Mouse (Mus musculus) urinary bladder, postnatal 10 days (tissue): ENCODE data around the gene Prss21.

ENCODE experiments used
- DNase-seq: peaks from one replicate; pipeline ENCODE4 v3.0.0; 2022; ENCODE audit warnings: low spot score

The Prss21 gene

DNA sequence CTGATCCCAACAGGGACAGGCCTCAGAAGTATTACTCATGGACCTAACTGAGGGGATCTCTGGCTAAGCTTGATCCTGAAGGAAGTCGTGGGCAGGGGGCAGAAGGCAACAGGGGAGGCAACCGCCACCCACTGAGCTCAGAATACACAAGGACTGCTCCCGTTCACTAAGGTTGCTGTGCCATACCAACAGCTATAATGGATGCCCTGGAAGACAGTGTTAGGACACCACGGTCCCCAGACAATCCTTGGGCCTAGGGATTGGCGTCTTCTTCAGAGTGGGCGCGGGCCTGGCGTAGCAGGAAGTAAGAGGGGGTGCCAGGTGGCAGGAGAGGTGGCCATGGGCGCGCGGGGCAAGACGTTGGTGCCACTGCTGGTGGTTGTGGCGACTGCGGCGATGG lies at the start of gene Prss21:
TSS of gene Prss21 (plus strand) at position 301 of the 400 bp plus-strand sequence.
- DNase-seq: no peak

DNA sequence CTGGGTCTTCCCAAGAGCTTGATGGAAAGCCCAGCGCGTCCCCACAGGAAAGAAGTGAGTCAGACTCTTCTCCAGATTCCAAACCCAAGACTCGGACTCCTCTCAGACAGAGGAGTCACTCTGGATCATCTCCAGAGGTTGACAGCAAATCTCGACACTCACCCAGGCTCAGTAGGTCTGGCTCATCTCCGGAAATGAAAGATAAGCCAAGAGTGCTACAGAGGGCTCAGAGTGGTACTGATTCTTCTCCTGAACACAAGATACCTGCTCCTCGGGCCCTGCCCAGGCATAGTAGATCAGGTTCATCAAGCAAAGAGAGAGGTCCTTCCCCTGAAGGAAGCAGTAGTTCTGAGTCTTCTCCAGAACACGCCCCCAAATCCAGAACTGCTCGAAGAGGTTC lies 49.3 kb upstream of the Prss21 start:
- no peak for DNase-seq

DNA sequence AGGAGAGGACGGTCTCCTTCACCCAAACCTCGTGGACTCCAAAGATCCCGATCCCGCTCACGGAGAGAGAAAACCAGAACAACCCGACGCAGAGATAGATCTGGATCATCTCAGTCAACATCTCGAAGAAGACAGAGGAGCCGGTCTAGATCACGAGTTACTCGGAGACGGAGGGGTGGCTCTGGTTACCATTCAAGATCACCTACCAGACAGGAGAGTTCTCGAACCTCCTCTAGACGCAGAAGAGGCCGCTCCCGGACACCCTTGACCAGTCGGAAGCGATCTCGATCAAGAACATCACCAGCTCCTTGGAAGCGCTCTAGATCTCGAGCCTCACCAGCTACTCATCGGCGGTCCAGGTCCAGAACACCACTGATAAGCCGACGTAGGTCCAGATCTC lies 48.6 kb upstream of the Prss21 start:
- no peak for DNase-seq

DNA sequence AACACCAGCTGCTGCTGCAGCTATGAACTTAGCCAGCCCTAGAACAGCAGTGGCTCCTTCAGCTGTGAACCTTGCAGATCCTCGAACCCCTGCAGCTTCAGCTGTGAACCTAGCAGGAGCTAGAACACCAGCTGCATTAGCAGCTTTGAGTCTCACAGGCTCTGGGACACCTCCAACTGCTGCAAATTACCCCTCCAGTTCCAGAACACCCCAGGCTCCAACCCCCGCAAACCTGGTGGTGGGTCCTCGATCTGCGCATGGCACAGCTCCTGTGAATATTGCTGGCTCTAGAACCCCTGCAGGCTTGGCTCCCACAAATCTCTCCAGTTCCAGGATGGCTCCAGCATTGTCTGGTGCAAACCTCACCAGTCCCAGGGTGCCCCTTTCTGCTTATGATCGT lies 47.1 kb upstream of the Prss21 start:
- DNase-seq: no peak

DNA sequence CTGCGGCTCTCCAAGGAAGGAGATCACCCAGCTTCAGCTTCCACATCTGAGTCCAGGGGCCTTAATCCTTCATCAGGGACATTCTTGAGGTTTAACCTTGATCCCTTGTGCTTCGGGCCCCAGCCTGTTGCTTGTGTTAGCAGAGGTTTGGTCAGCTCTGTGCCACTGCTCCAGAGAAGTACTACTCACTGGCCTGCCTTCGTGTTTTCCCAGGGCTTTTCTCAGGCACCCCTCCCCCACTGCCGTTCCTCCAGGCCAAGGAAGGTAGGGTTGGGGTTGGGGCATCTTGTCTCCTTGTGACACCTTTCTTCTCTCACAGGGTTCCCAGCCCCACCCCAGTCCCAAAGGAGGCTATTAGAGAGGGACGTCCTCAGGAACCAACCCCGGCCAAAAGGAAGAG lies 45.8 kb upstream of the Prss21 start:
- no peak for DNase-seq

- no peak for DNase-seq
Measured at GRCm38 (mm10) chr17:23823018-23823417, 44.8 kb upstream of the Prss21 start.

DNA sequence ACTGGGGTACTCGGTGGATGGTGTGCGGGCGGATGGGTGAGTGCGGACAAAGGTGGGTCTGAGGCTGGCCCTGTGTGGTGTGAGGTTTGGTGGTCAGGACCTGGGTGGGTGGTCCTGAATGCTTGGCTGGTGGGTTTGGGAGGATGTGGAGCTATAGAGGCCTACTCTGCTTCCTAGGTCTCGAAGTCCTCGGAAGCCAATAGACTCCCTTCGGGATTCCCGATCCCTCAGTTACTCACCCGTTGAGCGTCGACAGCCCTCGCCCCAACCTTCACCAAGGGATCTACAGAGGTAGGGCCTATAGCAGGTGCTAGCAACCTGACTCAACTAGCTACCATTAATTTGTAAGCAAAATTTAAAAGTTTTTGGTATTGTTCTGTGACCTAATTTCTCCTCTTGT lies 44.2 kb upstream of the Prss21 start:
- no peak for DNase-seq

- no peak for DNase-seq
Measured at GRCm38 (mm10) chr17:23825591-23825990, 42.3 kb upstream of the Prss21 start.

DNA sequence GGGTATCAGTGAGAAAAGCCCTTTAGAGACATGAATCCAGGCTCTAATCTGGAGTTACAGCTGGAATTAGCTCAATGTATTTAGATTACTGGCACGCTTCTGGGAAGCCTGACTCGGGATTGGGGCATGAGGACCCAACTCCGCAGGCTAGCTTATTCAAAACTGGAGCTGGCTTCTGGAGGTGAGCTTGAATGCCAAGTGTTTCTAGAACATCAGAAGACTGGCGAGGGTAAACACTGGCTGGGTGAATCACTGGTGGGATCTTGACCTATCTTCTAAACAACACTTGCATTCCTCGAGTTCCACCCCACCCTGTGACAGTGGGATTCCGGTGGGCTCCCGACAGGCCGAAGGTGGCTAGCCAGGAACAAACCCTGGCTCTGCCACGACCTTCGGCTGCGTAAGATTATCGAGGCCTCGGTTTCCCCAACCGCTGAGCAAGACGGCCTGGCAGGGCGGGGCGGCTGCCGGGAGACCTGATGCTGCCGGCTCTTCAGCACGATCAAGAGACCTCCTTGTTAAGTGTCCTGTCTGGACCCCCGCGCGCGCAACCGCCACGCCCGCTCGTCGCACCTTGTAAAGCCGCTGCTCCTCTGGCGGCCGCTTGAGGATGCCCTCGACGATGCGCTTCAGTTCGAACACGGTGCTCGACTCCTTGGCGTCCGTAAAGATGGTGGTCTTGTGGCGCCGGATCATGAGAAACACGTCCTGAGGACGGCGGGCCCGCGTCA lies 39.4 kb upstream of the Prss21 start:
- no peak for DNase-seq

- DNase-seq: no peak
Measured at GRCm38 (mm10) chr17:23829064-23829619, 38.7 kb upstream of the Prss21 start, which contains the start of gene Elob. TSS of gene Elob (minus strand) at chr17:23829136.

- no peak for DNase-seq
Measured at GRCm38 (mm10) chr17:23831201-23831600, 36.7 kb upstream of the Prss21 start.

- DNase-seq: no peak
Measured at GRCm38 (mm10) chr17:23836006-23836575, 31.8 kb upstream of the Prss21 start, which contains the start of gene Prss33. TSS of gene Prss33 (minus strand) at chr17:23836056.

DNA sequence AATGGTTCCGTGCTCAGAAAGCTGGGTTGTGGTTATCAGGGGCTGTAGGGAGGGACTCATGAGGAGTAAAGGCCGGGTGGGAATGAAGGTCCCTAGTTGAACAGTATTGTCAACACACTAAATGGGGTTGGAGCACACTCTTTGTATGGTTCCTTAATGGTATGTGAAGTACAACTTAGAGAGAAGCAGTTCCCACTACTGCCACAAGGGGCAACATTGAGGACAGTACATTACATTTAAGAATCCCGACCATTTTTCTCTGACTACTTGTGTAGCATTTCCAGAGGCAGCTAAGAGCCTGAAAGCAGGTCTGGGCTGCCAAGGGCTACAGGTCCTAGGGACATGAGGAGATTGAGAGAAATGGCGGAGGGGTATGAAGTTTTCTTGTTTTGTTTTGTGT lies 26.7 kb upstream of the Prss21 start:
- no peak for DNase-seq

- no peak for DNase-seq
Measured at GRCm38 (mm10) chr17:23843141-23843811, 24.6 kb upstream of the Prss21 start.

DNA sequence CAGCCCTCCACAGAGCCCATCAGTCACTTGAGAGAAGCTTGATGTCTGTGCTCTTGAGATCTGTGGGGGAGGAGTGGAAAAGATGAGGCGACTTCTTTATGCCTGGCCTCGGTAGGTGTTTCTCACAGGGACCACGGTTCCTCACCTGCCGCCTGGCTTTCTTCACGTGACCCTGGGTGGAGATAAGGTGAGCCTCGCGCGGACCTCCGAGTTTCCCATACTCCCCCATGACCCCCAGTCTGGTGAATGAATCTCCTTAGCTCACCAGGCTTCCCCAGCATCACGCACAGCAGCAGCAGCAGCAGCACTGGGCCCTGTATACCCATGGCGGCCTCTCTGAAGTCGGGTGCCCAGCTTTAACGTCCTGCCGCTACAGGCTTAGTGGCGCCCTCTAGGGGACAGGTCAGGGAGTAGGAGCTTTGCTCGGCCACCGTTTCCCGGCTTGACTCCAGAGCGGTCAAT lies 24.0 kb upstream of the Prss21 start, which contains the start of the genes Prss32 and Prss41:
TSS of gene Prss32 (plus strand) at position 44 of the 462 bp plus-strand sequence.
TSS of gene Prss41 (minus strand) at position 361 of the 462 bp plus-strand sequence.
- no peak for DNase-seq

DNA sequence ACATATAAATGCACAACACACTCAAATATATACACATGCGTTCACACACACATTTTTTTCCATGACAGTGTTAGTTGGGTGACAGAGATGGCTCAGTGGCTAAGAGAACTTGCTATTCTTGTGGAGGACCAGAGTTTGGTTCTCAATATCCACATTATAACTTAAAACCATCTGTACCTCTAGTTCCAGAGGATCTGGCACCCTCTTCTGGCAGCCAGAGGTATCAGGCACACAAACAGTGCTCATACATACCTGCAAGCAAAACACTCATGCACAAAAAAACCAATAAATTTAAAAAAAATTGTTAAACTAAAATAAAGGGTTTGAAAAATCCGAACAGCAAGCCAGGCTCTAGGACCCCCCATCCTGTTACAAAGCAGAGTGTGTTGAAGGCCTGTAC lies 17.8 kb upstream of the Prss21 start:
- DNase-seq: no peak

GRCm38 (mm10) chr17:23850853-23851749 lies 16.8 kb upstream of the Prss21 start:
- DNase-seq: no peak

DNA sequence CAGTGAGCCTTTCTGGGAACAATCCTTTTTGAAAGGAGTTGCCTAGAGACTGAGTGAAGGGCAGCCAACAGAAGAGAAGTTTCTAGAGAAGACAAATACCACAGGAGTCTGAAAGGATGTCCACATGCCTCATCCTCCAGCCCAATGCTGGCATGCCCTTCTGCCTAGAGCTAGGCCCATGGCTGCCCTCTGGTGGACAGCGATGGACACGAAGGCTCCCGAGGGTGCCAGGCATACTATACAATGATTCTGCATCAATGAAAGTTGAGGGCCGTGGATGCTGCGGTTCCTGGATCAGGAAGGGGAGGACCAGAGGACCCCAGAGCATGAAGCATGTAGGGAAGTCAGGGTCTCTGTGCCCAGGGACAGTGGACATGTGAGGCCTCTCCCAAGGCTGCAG lies 14.6 kb upstream of the Prss21 start:
- DNase-seq: no peak

GRCm38 (mm10) chr17:23854229-23854765 lies 13.6 kb upstream of the Prss21 start:
- no peak for DNase-seq

DNA sequence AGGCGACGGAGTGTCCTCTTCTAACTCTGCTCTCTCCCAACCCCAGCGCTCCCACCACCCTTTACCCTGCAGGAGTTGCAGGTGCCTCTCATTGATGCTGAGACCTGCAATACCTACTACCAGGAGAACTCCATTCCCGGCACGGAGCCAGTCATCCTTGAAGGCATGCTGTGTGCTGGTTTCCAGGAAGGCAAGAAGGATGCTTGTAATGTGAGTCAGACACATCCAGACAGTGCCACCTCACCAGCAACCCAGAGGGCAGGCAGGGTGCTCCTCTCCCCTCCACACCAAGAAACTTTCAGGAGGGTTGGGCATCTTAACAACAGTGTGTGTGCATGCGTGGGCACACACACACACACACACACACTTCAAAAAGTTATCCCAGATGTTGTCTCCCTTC lies 10.7 kb upstream of the Prss21 start:
- no peak for DNase-seq

GRCm38 (mm10) chr17:23857913-23858312 lies 9.9 kb upstream of the Prss21 start:
- no peak for DNase-seq
